Mouse (Mus musculus): ENCODE data around the gene Slc25a42.

GRCm38 (mm10) chr8:70163316-70163715 lies 48.8 kb downstream of the Slc25a42 start:
- TF ChIP-seq CTCF (IDR thresholded peaks at IDR 0.05; ENCODE audit: low read depth): no peak
- no peak for TF ChIP-seq EP300 (IDR thresholded peaks at IDR 0.05; ENCODE audit: low read depth)

All from liver, postnatal 0 days (tissue).